Mouse (Mus musculus) T-helper 1 cell (primary cell): Measurements from ENCODE around the gene Ddr2.

Source experiments
- in situ Hi-C: fragments of 300-600 bp; cut with MboI, MseI; formaldehyde crosslinking; loops from one replicate; pipeline ENCODE4 v1.15.1; 2025; ENCODE audit warnings: high pct_unique_total_duplicates

Gene Ddr2

GRCm38 (mm10) chr1:170110516-170111332 lies at the start of gene Ddr2:
Ddr2 (minus strand) TSS chr1:170110762.
- in situ Hi-C loops, result no loop called here

GRCm38 (mm10) chr1:170159707-170160106 lies 49.1 kb upstream of the Ddr2 start:
- in situ Hi-C loops, result loop anchor here (5.0 kb wide), 1 partner anchor 38 kb away; no protein-coding TSS in a partner anchor

- in situ Hi-C loops, result loop anchor here (5.0 kb wide), 1 partner anchor 42 kb away; no protein-coding TSS in a partner anchor
These were observed 45.2 kb upstream of the Ddr2 start for GRCm38 (mm10) chr1:170155761-170156160.

- in situ Hi-C loops, result loop anchor here (5.0 kb wide), 1 partner anchor 42 kb away; no protein-coding TSS in a partner anchor
These were observed 44.7 kb upstream of the Ddr2 start for GRCm38 (mm10) chr1:170155298-170155697.

GRCm38 (mm10) chr1:170153986-170154385 lies 43.4 kb upstream of the Ddr2 start:
- in situ Hi-C loops, result no loop called here

- in situ Hi-C loops, result no loop called here
These were observed 42.0 kb upstream of the Ddr2 start for GRCm38 (mm10) chr1:170152552-170152951.

- in situ Hi-C loops, result no loop called here
These were observed 40.3 kb upstream of the Ddr2 start for GRCm38 (mm10) chr1:170150870-170151269.

- in situ Hi-C loops, result loop anchor here (25.0 kb wide), 1 partner anchor 612 kb away; the partner anchor contains the start of gene Nuf2
These were observed 39.2 kb upstream of the Ddr2 start for GRCm38 (mm10) chr1:170149756-170150155.

GRCm38 (mm10) chr1:170148536-170148935 lies 38.0 kb upstream of the Ddr2 start:
- in situ Hi-C loops, result loop anchor here (25.0 kb wide), 1 partner anchor 611 kb away; the partner anchor contains the start of gene Nuf2

GRCm38 (mm10) chr1:170147651-170148448 lies 37.3 kb upstream of the Ddr2 start:
- in situ Hi-C loops, result loop anchor here (25.0 kb wide), 1 partner anchor 611 kb away; the partner anchor contains the start of gene Nuf2

GRCm38 (mm10) chr1:170145606-170146005 lies 35.0 kb upstream of the Ddr2 start:
- in situ Hi-C loops, result loop anchor here (25.0 kb wide), 1 partner anchor 608 kb away; the partner anchor contains the start of gene Nuf2

- in situ Hi-C loops, result loop anchor here (25.0 kb wide), 1 partner anchor 605 kb away; the partner anchor contains the start of gene Nuf2
These were observed 31.8 kb upstream of the Ddr2 start for GRCm38 (mm10) chr1:170142256-170142871.

- in situ Hi-C loops, result loop anchor here (25.0 kb wide), 1 partner anchor 604 kb away; the partner anchor contains the start of gene Nuf2
These were observed 31.1 kb upstream of the Ddr2 start for GRCm38 (mm10) chr1:170141626-170142025.

- in situ Hi-C loops, result loop anchor here (10.0 to 25.0 kb wide), 2 partner anchors 182 to 599 kb away; partner anchors contain the start of gene Nuf2
These were observed 25.9 kb upstream of the Ddr2 start for GRCm38 (mm10) chr1:170136351-170137009.

- in situ Hi-C loops, result loop anchor here (10.0 to 25.0 kb wide), 2 partner anchors 179 to 597 kb away; partner anchors contain the start of gene Nuf2
These were observed 23.7 kb upstream of the Ddr2 start for GRCm38 (mm10) chr1:170134264-170134663.

GRCm38 (mm10) chr1:170130962-170131361 lies 20.4 kb upstream of the Ddr2 start:
- in situ Hi-C loops, result loop anchor here (10.0 to 25.0 kb wide), 2 partner anchors 176 to 594 kb away; partner anchors contain the start of gene Nuf2

GRCm38 (mm10) chr1:170124644-170125043 lies 14.1 kb upstream of the Ddr2 start:
- in situ Hi-C loops, result loop anchor here (25.0 kb wide), 1 partner anchor 587 kb away; the partner anchor contains the start of gene Nuf2

- in situ Hi-C loops, result no loop called here
These were observed 3.1 kb upstream of the Ddr2 start for GRCm38 (mm10) chr1:170113616-170114015.

- in situ Hi-C loops, result no loop called here
These were observed 1.7 kb upstream of the Ddr2 start for GRCm38 (mm10) chr1:170112261-170112660.

GRCm38 (mm10) chr1:170111651-170112226 lies 1.2 kb upstream of the Ddr2 start:
- in situ Hi-C loops, result no loop called here
